Comparison of ENCODE assay signal across 16 mouse cellular contexts in the genomic region with DNA sequence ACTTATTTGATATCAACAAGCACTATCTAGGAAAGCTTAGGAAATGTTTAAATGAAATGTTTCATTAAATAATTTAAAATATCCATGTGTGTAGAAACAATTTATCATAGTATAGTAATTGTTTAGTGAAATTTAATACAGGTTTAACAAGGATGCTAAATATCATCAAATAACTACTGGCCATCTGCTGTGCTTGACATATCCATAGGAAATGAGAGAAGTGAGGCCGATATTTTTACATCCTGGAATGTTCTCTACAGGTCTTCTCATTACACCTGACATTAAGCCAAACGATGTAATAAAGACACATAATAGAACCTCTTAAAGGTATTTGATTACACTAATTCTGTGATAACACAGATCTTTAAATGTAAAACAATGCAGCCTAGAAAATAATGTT.
DNase-seq lines count a peak whose midpoint lies in the region; TF ChIP-seq lines count a peak whose summit lies in the region.
"Had no signal": no experiment of that assay in that cellular context is flagged by ENCODE, and none has a peak within 500 bp of the region (broad histone marks: within the 10 kb centered on the region; RNA-seq: fewer than 3 reads in every experiment).

No protein-coding gene starts in this region.

- TF ChIP-seq CTCF in layer of hippocampus, adult 2 months (conservative IDR thresholded peaks at IDR 0.05) = no peak

- H3K27ac ChIP-seq in layer of hippocampus, adult 2 months = peak overlapping the region; percentile 55
- H3K27ac ChIP-seq: embryonic facial prominence, embryonic 10.5 days; embryonic facial prominence, embryonic 12.5 days; forebrain, embryonic 13.5 days; forebrain, embryonic 15.5 days had no signal

- no peak overlapping the region for H3K4me3 ChIP-seq in layer of hippocampus, adult 2 months
- H3K4me3 ChIP-seq: embryonic facial prominence, embryonic 10.5 days; embryonic facial prominence, embryonic 12.5 days; forebrain, embryonic 13.5 days; forebrain, embryonic 15.5 days had no signal

- peak; percentile 56 for DNase-seq in cerebellum, adult 9-10 months
- no peak for DNase-seq in cerebellum, adult 8-10 months
- DNase-seq in layer of hippocampus, adult 2 months (ENCODE audit: low spot score in 2 of 2) = no peak
- no peak for DNase-seq in layer of hippocampus, postnatal 36 days
- DNase-seq in gastrocnemius, adult 18-20 months (ENCODE audit: low spot score) = no peak
- DNase-seq: adrenal gland, adult 2 months; adrenal gland, postnatal 10 days; adrenal gland, postnatal 25 days; cerebellum, adult 11 months; cerebellum, adult 18-20 months; cerebellum, adult 9-11 months; cerebellum, postnatal 25 days had no signal
